Mouse (Mus musculus): ENCODE results near the gene C1ql2.

The C1ql2 gene

GRCm38 (mm10) chr1:120340419-120341171, at the start of gene C1ql2:
Gene C1ql2, plus strand, starts transcription at chr1:120340582.
- DNase-seq = peak in 1 of 2 experiments; percentile 7

GRCm38 (mm10) chr1:120291709-120292108, 48.7 kb upstream of the C1ql2 start:
- DNase-seq = no peak

DNA sequence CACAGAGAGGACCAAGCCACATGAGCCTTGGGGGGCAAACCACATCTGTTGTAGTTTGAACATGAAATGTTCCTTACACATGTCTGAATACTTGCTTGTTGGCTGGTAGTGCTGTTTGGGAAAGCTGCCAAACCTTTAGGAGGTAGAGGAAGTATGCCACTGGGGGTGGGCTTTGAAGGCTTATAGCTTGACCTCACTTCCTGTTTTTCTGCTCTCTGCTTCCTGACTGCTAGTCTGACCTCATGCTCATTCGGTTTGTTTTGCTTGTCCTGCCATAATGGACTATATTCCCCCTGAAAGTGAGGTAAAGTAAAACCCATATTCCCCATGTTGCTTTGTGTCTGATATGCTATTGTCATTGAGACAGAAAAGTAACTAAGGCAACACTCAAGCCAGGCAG, 46.6 kb upstream of the C1ql2 start:
- no peak for DNase-seq

GRCm38 (mm10) chr1:120296936-120297335, 43.4 kb upstream of the C1ql2 start:
- no peak for DNase-seq

DNA sequence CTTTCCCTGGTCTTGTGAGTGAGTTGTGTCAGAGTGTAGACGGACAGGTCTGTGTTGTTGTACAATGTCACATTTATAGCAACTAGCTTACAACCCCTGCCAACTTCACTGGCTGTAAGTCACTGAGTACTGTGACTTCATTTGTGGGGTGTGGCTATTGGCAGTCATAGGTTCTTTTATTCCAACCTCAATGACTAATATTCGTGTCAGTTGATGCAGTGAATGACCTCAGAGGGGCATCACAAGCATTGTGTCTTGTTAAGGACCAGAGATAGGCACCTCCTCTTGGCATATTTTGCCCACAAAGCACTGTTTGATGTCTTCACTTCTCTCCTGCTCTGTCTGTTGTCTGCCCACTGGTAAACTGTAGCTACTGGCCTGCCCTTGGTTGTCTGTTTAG, 34.6 kb upstream of the C1ql2 start:
- no peak for DNase-seq

DNA sequence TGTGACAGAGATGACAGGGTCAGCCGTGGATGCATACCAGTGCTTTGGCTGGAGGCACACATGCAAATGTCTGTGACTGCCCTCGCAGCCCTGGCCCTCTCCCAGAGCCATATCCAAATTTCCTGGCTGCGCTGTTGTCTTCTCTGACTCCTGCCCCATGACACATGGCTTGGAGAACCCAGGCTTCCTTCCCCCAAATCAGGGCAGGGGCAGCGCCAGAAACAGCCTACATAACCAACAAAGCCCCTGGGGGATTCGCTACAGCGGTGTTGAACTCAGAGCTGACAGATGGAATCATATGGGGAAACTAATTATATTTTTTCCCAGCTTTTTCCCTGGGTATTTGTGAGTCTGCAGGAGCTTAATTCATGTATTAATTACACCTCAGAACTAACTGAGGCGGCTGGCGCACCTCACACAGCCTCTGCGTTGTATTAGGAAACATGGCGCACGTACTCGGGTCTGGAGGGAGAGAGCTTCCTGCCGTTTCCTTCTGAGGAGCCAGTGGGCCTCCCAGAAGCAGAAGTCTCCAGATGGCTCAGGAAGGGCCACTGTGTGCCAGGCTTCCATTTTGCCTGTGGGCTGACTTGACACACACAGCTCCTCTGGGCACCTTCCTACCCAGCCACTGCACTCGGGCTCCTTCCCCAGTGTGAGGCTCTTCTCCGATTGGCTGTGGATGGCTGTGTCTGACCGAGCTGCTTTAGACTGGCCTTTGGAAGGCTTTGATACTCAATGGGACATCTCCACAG, 18.9 kb upstream of the C1ql2 start:
- DNase-seq = peak in 1 of 2 experiments; percentile 16

DNA sequence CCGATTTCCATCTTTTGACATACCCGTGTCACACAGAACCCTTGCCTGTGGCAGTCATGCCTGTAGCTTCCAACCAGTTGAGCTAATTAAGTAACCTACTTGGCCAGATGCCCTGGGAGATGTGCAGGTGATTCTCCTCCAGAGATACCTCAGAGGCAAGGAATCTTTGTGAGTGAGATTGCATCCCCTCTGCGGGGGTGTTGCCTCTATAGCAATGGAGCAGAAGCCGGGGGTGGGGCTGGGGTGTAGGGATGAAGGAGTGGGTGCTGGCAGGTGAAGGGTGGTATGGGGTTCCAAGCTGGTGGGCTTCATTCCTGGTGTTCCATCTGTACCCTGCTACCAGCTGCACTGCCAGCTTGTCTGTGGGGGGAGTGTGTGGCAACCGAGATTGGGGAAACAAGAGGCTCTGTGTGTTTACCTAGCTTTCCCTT, 17.2 kb upstream of the C1ql2 start:
- peak in 1 of 2 experiments; percentile 12 for DNase-seq

- DNase-seq = peak; percentile 32 to 54
These were observed 12.7 kb upstream of the C1ql2 start for GRCm38 (mm10) chr1:120327714-120328113.

- DNase-seq = no peak
These were observed 12.2 kb upstream of the C1ql2 start for GRCm38 (mm10) chr1:120328212-120328611.

GRCm38 (mm10) chr1:120331841-120332240, 8.5 kb upstream of the C1ql2 start:
- DNase-seq = no peak

- no peak for DNase-seq
These were observed 2.4 kb upstream of the C1ql2 start for GRCm38 (mm10) chr1:120337970-120338369.

- no peak for DNase-seq
These were observed 842 bp downstream of the C1ql2 start for GRCm38 (mm10) chr1:120341172-120341675.

DNA sequence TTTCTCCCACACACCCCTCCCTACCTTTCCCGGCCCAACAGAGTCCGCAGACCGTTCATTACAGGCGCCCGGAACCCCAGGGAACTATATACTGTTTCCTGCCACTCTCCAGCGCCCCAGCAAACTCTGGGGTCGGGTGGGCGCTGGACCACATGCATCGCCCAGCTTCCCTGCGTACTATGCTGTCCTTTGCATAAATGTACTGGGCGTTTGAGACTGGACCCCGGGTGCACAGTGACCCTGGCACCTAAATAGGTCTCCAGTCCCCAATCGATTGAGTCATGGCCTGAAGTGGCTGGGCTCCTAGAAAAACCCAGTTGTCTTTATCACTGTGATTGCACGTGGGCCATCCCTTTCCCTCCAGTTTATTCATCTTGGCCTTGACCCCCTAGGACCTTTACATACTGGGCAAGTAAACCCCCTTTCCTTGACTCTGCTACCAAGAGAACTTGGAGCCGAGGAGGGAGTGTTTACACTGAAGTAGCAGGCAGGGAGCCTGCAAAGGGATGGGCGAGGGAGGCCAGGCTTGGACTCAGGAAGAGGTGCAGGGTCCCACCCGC, 1.5 kb downstream of the C1ql2 start:
- no peak for DNase-seq

- peak in 1 of 2 experiments; percentile 49 for DNase-seq
These were observed 2.0 kb downstream of the C1ql2 start for GRCm38 (mm10) chr1:120342371-120342821.

- DNase-seq = no peak
These were observed 4.6 kb downstream of the C1ql2 start for GRCm38 (mm10) chr1:120345001-120345400.

GRCm38 (mm10) chr1:120354387-120354786, 14.0 kb downstream of the C1ql2 start:
- no peak for DNase-seq

- peak; percentile 23 to 33 for DNase-seq
These were observed 17.2 kb downstream of the C1ql2 start for GRCm38 (mm10) chr1:120357371-120358274.

DNA sequence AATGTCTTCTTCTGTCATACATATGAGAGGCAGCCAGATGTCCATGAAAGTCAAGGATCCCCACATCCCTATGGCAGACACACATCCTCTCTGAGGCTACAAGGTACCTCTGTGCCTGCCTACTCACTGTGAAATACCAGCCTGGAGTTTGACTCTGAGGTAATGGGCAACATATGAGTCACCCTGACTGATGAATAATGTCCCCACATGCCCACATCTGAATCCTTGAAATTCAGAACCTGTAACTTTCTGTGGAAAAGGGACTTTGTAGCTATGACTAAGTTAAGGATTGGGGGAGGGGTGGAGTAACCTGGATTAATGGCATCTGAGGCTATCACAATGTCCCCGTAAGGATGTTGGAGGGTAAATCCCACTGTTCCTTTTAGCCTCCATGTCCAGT, 23.3 kb downstream of the C1ql2 start:
- DNase-seq = no peak

- DNase-seq = no peak
These were observed 27.8 kb downstream of the C1ql2 start for GRCm38 (mm10) chr1:120368138-120368537.

DNA sequence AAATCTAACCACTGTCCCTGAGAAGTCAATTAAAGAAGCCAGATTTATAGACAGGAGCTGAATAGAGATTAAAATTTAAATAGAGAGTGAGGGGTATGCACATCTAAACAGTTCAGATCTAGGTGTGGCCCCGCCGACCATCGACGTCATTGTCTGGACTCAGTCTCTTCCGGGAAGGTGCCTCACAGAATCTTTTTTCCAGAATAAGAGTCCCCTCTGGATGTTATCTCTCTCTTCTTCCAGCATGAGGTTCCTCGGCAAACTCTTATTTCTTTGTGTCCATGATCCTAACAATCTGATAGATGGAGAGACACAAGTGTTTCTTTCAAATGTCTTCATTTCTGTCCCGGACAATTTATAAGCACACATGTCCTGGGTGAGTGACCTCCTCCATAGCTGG, 33.7 kb downstream of the C1ql2 start:
- DNase-seq = no peak

GRCm38 (mm10) chr1:120374832-120375231, 34.5 kb downstream of the C1ql2 start:
- DNase-seq = no peak

DNA sequence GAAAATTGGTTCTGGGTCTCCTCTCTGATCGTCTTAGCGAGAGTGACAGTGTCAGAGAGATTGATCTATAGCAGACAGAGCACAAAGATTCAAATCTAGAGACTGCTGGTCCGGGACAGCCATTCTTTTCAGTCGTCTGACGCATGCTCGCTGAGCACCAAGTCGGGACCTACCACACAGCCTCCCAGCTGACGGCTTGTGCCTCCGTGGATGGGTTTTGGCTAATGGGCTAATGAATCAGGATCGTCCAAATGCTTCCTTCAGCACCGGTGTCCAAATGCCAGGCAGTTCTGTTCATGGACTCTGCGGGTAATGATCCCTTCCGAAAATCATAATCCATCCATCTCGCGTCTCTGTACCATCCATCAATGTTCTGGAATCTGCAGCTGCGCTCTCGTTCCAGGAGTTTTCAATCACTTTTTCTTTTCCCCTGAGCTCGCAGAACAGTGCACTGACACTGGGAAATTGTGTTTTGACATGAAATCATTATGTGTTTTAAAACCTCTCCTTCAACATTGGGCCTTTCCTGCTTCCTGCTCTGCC, 44.7 kb downstream of the C1ql2 start:
- DNase-seq = no peak

Data from cerebellum, postnatal 25 days (tissue).